Mouse (Mus musculus) midbrain, embryonic 12.5 days (tissue): ENCODE measurements around the gene Acer3. TPM values are rescaled to one million over a fixed set of nuclear protein-coding genes. Genes with fewer than 3 reads are reported as not detected.

Source experiments
- ATAC-seq: fragments of 200-750 bp; cut with Nextera tagmentation; 2 replicates; pipeline ENCODE4 v1.8.0; 2017; ENCODE audit warnings: low read depth, moderate TSS enrichment, moderate library complexity; ENCODE audit not compliant: low FRiP score
- H3K27ac ChIP-seq: fragments of 300-500 bp; sonication (generic); replicated peaks from 2 replicates; pipeline ENCODE4 v1.5.1; 2016; ENCODE audit warnings: mild to moderate bottlenecking
- H3K27me3 ChIP-seq: fragments of 300-500 bp; sonication (generic); 2 replicates; pipeline ENCODE4 v1.6.1; 2016; ENCODE audit warnings: mild to moderate bottlenecking
- H3K36me3 ChIP-seq: fragments of 300-500 bp; sonication (generic); 2 replicates; pipeline ENCODE4 v1.6.1; 2016
- H3K4me1 ChIP-seq: fragments of 300-500 bp; sonication (generic); 2 replicates; pipeline ENCODE4 v1.6.1; 2016
- H3K4me2 ChIP-seq: fragments of 300-500 bp; sonication (generic); replicated peaks from 2 replicates; pipeline ENCODE4 v1.6.1; 2016; ENCODE audit warnings: mild to moderate bottlenecking, moderate library complexity
- H3K4me3 ChIP-seq: fragments of 300-500 bp; sonication (generic); 2 replicates; pipeline ENCODE4 v1.5.1; 2016; ENCODE audit warnings: mild to moderate bottlenecking
- H3K9ac ChIP-seq: fragments of 300-500 bp; sonication (generic); replicated peaks from 2 replicates; pipeline ENCODE4 v1.6.1; 2016; ENCODE audit warnings: mild to moderate bottlenecking, moderate library complexity
- H3K9me3 ChIP-seq: fragments of 300-500 bp; sonication (generic); 2 replicates; pipeline ENCODE4 v1.6.1; 2016; ENCODE audit warnings: mild to moderate bottlenecking
- WGBS: fragments of 180-500 bp; shearing (Covaris S2); methylation state at CpG from one replicate; pipeline ENCODE4 v1.1.7; 2016; 5-methylcytosine and 5-hydroxymethylcytosine counted together
- polyA plus RNA-seq: library from polyadenylated mRNA; unstranded; fragments of >200 nt; fragmentation: Nextera tagmentation; extraction: Ambion mirVana; gene quantifications from 2 replicates; pipeline ENCODE4 v1.2.1, GENCODE M21; 2016

The Acer3 gene
- polyA plus RNA-seq, 1 experiment from 2014 or later: 16.0 TPM

GRCm38 (mm10) chr7:98176322-98177070 lies 144.5 kb downstream of the Acer3 start:
- no peak overlapping the region for H3K9ac ChIP-seq
- H3K4me1 ChIP-seq: peaks cover 7% of the 10 kb centered on the region; the same call in 1 of the 2 replicates
- no peaks in the 10 kb centered on the region for H3K36me3 ChIP-seq
- no peak for ATAC-seq
- H3K4me2 ChIP-seq: peak overlapping the region; percentile 82
- H3K9me3 ChIP-seq: no peaks in the 10 kb centered on the region
- WGBS: 79% methylated on average over 8 of the region's 8 CpGs
- H3K27me3 ChIP-seq: peaks cover 45% of the 10 kb centered on the region
- H3K27ac ChIP-seq: no peak overlapping the region
- H3K4me3 ChIP-seq: no peak overlapping the region

DNA sequence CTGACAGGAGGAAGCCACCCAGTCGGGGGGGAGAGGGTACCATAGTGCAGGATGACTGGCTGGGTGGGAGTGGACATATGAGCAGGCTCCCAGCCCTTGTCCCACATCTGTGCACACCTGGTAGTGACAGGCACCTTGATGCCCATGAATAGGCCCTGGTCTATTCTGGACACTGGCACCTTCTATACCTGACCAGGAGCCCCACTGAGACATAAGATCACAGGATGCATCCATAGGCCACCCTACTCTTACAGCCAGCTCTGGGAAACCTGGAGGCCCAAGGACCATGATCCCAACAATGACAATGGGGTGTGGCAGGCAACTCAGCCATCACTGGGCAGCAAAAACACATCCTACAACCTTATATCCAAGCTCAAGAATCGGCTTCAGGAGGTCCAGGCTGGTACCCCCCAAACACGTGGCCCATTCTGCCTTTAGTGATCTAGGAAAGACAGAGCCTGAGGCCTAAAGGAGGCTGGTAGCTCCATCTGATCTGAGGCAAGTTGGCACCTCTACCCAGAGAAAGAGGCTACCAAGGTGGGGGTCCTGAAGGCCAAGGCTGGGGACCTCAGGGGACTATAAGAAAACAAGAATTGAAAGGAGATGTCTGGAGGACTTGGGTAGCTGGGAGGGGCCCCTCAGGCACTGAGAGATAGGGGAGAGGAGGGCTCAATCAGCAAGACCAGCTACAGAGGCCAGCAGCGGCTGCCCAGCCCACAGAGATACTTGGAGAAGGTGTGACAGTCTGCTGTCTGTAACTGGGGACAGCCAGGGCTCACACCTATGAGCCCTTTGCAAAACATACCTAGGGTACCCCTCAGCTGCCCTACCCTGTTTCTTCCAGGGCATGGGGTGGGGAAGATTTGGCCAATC lies 145.9 kb downstream of the Acer3 start:
- Histone ChIP-seq H3K4me2 (no peak overlapping the region), H3K9ac (no peak overlapping the region), H3K9me3 (no peaks in the 10 kb centered on the region), H3K36me3 (no peaks in the 10 kb centered on the region), H3K27ac (no peak overlapping the region), H3K4me1 (peaks cover 14% of the 10 kb centered on the region), H3K27me3 (peaks cover 36% of the 10 kb centered on the region), H3K4me3 (no peak overlapping the region)
- no peak for ATAC-seq
- 73% methylated on average over 4 of the region's 4 CpGs for WGBS

DNA sequence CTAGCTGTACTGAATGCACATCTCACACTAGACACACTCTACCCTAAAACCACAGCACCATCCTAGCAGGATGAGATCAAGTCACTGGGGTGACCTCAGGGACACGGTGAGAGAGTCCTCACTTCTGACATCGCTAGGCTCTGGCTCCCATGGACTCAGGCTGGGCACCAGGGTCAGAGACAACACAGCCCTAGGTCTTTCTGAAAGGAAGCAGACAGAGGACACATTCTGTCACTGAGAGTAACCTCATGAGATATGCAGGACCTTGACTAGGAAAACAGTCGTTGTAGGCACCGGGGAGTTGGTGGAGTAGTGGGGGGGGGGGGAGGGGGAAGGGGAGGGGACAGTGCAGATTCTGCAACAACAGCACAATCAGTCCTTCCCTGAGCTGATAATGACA lies 147.6 kb downstream of the Acer3 start:
- Histone ChIP-seq H3K4me1 (peaks cover 14% of the 10 kb centered on the region), H3K9ac (no peak overlapping the region), H3K27me3 (peaks cover 20% of the 10 kb centered on the region), H3K36me3 (no peaks in the 10 kb centered on the region), H3K9me3 (no peaks in the 10 kb centered on the region), H3K27ac (no peak overlapping the region), H3K4me3 (no peak overlapping the region), H3K4me2 (no peak overlapping the region)
- 67% methylated on average over 4 of the region's 4 CpGs for WGBS
- ATAC-seq: no peak

DNA sequence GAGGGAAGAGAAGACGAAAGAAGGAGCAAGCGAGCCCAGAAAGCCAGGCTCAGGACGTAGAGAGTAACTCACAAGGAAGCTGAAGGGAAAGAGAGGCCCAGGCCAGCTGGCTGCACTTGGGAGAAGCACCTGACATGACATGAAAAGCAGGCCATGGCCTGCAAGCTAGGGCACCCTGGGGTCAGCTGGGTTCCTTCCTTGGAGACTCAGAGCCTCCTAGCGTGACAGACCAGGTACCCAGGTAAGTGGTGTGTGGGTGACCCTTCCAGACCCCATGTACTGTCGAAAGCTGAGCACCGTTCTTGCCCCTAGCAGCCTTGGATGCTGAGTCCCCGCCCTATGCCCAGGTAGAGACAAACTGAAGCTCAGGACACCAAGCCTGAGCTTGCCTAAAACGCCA lies 148.3 kb downstream of the Acer3 start:
- WGBS: 79% methylated on average over 8 of the region's 8 CpGs
- no peaks in the 10 kb centered on the region for H3K36me3 ChIP-seq
- peaks cover 14% of the 10 kb centered on the region for H3K4me1 ChIP-seq
- H3K27ac ChIP-seq: no peak overlapping the region
- no peak for ATAC-seq
- no peaks in the 10 kb centered on the region for H3K9me3 ChIP-seq
- no peak overlapping the region for H3K4me3 ChIP-seq
- peaks cover 20% of the 10 kb centered on the region for H3K27me3 ChIP-seq
- H3K9ac ChIP-seq: no peak overlapping the region
- no peak overlapping the region for H3K4me2 ChIP-seq

DNA sequence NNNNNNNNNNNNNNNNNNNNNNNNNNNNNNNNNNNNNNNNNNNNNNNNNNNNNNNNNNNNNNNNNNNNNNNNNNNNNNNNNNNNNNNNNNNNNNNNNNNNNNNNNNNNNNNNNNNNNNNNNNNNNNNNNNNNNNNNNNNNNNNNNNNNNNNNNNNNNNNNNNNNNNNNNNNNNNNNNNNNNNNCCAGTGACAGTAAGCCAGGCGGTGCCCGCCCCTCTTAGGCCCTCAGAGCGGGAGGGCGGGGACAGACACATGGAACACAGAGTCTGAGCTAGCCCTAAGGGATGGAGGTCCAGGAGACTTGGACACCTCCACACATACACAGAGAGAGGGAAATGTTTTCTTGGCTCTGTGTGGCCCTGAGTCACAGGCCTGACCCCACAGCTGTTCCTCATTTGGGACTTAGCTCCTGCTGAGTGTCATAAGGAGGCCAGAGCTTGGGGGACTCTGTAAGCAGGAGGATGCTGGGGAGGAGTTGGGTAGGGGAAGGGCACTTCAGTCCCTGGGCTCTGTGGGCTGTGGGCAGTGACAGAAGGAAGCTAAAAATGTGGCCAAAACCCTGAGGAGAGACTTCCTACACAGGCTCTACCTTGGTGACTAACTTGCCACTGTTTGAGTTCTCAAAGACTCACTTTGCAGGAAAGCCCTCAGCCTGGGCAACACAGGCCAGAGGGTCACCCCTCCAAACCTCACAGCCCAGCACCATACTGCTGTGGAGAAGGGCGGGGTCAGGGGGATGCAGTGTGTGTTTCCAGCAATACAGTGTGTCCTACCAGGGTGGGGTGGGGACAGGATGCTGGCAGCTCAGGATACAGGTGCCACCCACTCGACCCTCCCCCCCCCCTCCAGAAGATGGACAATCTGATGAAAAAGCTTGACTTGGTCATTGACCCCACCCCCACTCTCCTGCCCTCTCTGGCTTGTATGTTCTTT lies 149.6 kb downstream of the Acer3 start:
- no peaks in the 10 kb centered on the region for H3K9me3 ChIP-seq
- H3K9ac ChIP-seq: no peak overlapping the region
- H3K36me3 ChIP-seq: no peaks in the 10 kb centered on the region
- H3K27ac ChIP-seq: no peak overlapping the region
- no peak overlapping the region for H3K4me2 ChIP-seq
- no peak overlapping the region for H3K4me3 ChIP-seq
- peaks cover 10% of the 10 kb centered on the region for H3K27me3 ChIP-seq
- 51% methylated on average over 6 of the region's 6 CpGs for WGBS
- peaks cover 9% of the 10 kb centered on the region for H3K4me1 ChIP-seq
- ATAC-seq: no peak

GRCm38 (mm10) chr7:98164999-98165528 lies 155.9 kb downstream of the Acer3 start:
- Histone ChIP-seq H3K4me3 (no peak overlapping the region), H3K27ac (0 out of 2 replicates have a peak overlapping the region, but pooled peaks have one; percentile 27), H3K9ac (no peak overlapping the region), H3K4me2 (no peak overlapping the region), H3K36me3 (no peaks in the 10 kb centered on the region), H3K9me3 (no peaks in the 10 kb centered on the region), H3K4me1 (peaks cover 12% of the 10 kb centered on the region; the same call in 1 of the 2 replicates), H3K27me3 (no peaks in the 10 kb centered on the region)
- 67% methylated on average over 10 of the region's 10 CpGs for WGBS
- ATAC-seq: 0 out of 2 replicates have a peak, but pooled peaks have one; percentile 44

DNA sequence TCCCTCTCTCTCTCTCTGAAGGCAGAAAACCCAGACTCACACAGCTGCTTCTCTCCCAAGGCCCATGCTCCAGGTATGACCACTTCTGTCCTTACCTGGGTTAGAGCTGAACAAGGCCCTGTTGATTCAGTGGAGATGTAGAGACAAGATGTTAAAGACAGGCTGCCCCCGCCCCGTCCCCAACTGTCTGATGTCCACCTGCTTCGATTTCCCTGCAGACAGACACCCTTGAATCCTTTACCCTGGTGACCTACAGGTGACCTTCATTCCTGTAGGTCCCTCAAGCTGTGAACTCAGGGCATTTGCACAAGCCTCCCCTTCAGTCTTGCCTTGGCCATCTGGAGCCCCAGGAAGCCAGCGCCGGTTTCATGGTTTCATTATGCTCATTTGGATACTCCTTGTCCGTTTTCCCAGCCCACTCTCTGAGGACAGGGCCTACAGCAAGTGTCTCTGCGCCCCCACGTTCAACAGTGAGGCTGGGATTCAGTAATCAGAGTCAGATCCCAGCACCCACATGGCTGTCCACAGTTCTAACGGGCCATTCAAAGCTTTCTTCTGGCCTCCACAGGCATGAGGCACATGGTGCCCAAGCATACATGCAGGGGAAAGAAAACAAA lies 156.5 kb downstream of the Acer3 start:
- WGBS: 85% methylated on average over 9 of the region's 9 CpGs
- H3K27me3 ChIP-seq: no peaks in the 10 kb centered on the region
- H3K36me3 ChIP-seq: no peaks in the 10 kb centered on the region
- no peak overlapping the region for H3K4me2 ChIP-seq
- no peak overlapping the region for H3K4me3 ChIP-seq
- no peaks in the 10 kb centered on the region for H3K9me3 ChIP-seq
- no peak overlapping the region for H3K9ac ChIP-seq
- H3K27ac ChIP-seq: no peak overlapping the region
- peaks cover 12% of the 10 kb centered on the region; the same call in 1 of the 2 replicates for H3K4me1 ChIP-seq
- ATAC-seq: no peak

DNA sequence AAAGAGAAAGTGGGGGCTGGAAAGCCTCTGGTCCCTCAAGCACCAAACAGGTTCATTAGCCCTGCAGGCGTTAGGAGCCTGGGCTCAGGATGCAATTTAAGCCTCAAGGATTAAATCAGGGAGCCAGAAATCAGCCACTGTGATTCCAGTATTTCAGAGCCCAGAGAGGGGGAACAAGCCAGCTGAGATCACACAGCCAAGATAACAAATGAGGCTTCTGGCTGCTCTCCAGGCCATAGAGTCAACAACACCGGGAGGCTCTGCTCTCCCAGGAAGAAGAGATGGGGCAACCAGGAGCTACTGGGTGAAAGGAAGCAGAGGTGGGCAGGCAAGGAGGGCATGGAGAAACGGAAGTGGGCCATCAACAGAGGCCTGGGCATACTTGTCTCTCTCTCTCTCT lies 157.3 kb downstream of the Acer3 start:
- ATAC-seq: no peak
- 51% methylated on average over 3 of the region's 3 CpGs for WGBS

DNA sequence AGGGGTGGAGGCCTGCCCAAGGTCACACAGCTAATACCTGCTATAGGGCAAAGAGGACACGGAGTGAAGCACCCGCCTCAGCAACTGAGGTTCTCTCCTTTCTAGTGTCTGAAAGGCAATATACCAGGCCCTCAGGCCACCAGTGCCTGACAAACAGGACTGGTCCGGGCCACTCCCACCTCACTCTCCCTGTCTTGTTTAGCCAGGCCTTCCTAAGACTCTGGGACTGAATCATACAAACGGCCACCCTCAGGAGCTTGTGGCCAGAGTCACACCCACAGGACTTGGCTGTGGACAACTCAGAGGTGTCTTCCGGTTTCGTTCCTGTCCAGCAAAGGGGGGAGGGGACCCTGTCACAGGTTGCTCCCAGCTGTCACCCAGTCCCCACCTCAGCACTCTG lies 158.8 kb downstream of the Acer3 start:
- ATAC-seq: no peak
- H3K9me3 ChIP-seq: no peaks in the 10 kb centered on the region
- H3K4me1 ChIP-seq: peaks cover 12% of the 10 kb centered on the region; the same call in 1 of the 2 replicates
- no peaks in the 10 kb centered on the region for H3K36me3 ChIP-seq
- no peak overlapping the region for H3K4me3 ChIP-seq
- no peak overlapping the region for H3K9ac ChIP-seq
- H3K4me2 ChIP-seq: no peak overlapping the region
- H3K27ac ChIP-seq: no peak overlapping the region
- 76% methylated on average over 6 of the region's 6 CpGs for WGBS
- no peaks in the 10 kb centered on the region for H3K27me3 ChIP-seq

More for the DNA sequence above, 157.3 kb downstream of the Acer3 start:
- Histone ChIP-seq H3K4me2 (no peak overlapping the region), H3K9ac (no peak overlapping the region), H3K36me3 (no peaks in the 10 kb centered on the region), H3K27me3 (no peaks in the 10 kb centered on the region), H3K9me3 (no peaks in the 10 kb centered on the region), H3K4me1 (peaks cover 12% of the 10 kb centered on the region; the same call in 1 of the 2 replicates), H3K27ac (no peak overlapping the region), H3K4me3 (no peak overlapping the region)

DNA sequence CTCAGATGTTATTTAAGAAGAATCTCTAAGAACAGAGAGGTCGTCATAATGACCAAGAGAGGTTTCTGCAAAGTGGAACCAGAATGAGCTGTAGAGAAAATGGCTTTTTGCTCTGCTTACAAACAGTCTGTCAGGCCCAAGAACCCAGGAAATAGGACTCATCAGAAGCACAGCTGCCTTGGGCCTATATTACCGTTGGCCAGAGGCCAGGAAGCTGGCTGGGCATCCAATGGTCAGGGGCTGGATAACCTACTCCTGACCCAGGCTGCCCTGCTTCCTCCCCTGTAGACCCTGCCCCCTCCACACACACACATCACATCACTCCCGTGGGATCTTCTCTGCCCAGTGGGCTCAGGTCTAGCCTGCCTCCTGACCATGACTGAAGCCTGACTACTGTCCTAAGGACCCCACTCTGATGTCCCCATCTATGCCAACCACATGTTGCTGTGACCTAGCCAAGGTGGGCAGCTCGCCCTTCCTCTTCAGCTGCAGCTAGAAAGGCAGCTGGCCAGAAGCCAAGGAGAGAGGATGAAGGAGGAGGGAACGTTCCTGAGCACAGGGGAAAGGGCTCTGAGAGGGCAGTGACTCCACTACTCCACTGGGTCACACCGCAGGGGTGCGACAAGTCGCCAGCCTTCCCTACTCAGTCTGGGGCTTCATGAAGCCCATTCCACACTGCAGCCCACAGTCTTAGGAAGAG lies 160.8 kb downstream of the Acer3 start:
- 68% methylated on average over 8 of the region's 8 CpGs for WGBS
- Histone ChIP-seq H3K4me1 (peaks cover 15% of the 10 kb centered on the region; the same call in 1 of the 2 replicates), H3K27ac (no peak overlapping the region), H3K27me3 (no peaks in the 10 kb centered on the region), H3K9ac (no peak overlapping the region), H3K4me2 (no peak overlapping the region), H3K4me3 (no peak overlapping the region), H3K36me3 (no peaks in the 10 kb centered on the region), H3K9me3 (no peaks in the 10 kb centered on the region)
- ATAC-seq: no peak
